Mouse (Mus musculus) heart, embryonic 11.5 days (tissue): ENCODE results near the gene Adm2. TPM values are rescaled to one million over a fixed set of nuclear protein-coding genes. Genes with fewer than 3 reads are reported as not detected.

Experiments
- ATAC-seq: fragments of 200-750 bp; cut with Nextera tagmentation; replicated peaks from 2 replicates; pipeline ENCODE4 v1.8.0; 2017; ENCODE audit warnings: moderate library complexity; ENCODE audit not compliant: insufficient number of reproducible peaks, low FRiP score, low TSS enrichment
- H3K27ac ChIP-seq: fragments of 300-500 bp; sonication (generic); 2 replicates; pipeline ENCODE4 v1.5.1; 2014; ENCODE audit warnings: mild to moderate bottlenecking, low read depth, low read length
- H3K27me3 ChIP-seq: fragments of 300-500 bp; sonication (generic); 2 replicates; pipeline ENCODE4 v1.6.1; 2014; ENCODE audit warnings: mild to moderate bottlenecking, low read length, mixed read lengths; ENCODE audit not compliant: control insufficient read depth, insufficient read depth
- H3K36me3 ChIP-seq: fragments of 300-500 bp; sonication (generic); 2 replicates; pipeline ENCODE4 v1.6.1; 2014; ENCODE audit warnings: mild to moderate bottlenecking, low read length, moderate library complexity, mixed read lengths; ENCODE audit not compliant: control insufficient read depth, insufficient read depth
- H3K4me1 ChIP-seq: fragments of 300-500 bp; sonication (generic); 2 replicates; pipeline ENCODE4 v1.6.1; 2014; ENCODE audit warnings: low read length; ENCODE audit not compliant: control insufficient read depth, insufficient read depth
- H3K4me2 ChIP-seq: fragments of 300-500 bp; sonication (generic); 2 replicates; pipeline ENCODE4 v1.6.1; 2014; ENCODE audit warnings: mild to moderate bottlenecking, moderate library complexity
- H3K4me3 ChIP-seq: fragments of 300-500 bp; sonication (generic); 2 replicates; pipeline ENCODE4 v1.5.1; 2014; ENCODE audit warnings: low read depth, low read length
- H3K9ac ChIP-seq: fragments of 300-500 bp; sonication (generic); 2 replicates; pipeline ENCODE4 v1.6.1; 2014; ENCODE audit warnings: mild to moderate bottlenecking, low read depth, low read length, moderate library complexity
- H3K9me3 ChIP-seq: fragments of 300-500 bp; sonication (generic); replicated peaks from 2 replicates; pipeline ENCODE4 v1.6.1; 2016; ENCODE audit warnings: low read length; ENCODE audit not compliant: control insufficient read depth
- WGBS: fragments of 180-500 bp; shearing (Covaris S2); extraction: QIAGEN DNeasy Blood & Tissue Kit; methylation state at CpG from one replicate; pipeline ENCODE4 v1.1.7; 2014; ENCODE audit not compliant: insufficient replicate concordance; 5-methylcytosine and 5-hydroxymethylcytosine counted together
- polyA plus RNA-seq: library from polyadenylated mRNA; unstranded; fragments of >200 nt; fragmentation: Nextera tagmentation; extraction: Ambion mirVana; gene quantifications from 2 replicates; pipeline ENCODE4 v1.2.1, GENCODE M21; 2014

Adm2 gene
- polyA plus RNA-seq, 1 experiment from 2014 or later = 1.0 TPM

DNA sequence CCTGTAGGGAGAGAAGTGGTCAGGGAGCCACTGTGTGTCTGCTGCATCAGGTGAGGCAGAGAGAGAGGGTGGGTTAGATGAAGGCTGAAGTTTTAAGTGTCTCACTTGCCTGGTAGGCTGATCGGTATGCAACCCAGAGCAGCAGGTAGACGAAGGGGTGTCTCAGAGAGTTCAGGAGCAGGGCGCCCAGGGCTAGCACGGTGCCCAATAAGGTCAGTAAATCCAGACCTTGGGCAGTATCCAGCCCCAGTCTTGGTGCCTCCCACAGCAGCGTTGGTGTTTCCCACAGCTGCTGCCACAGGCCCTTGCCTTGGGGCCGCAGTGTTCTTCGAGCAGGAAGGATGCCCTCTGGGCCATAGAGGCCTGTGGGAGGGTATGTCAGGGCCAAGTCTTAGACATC, 31.9 kb downstream of the Adm2 start:
- H3K9ac ChIP-seq = peak overlapping the region; percentile 92
- H3K9me3 ChIP-seq = no peaks in the 10 kb centered on the region
- ATAC-seq = no peak
- no peaks in the 10 kb centered on the region for H3K27me3 ChIP-seq
- WGBS = 86% methylated on average over 7 of the region's 7 CpGs
- H3K27ac ChIP-seq = no peak overlapping the region
- peak overlapping the region; percentile 88 for H3K4me2 ChIP-seq
- H3K4me1 ChIP-seq = peaks cover 19% of the 10 kb centered on the region
- H3K4me3 ChIP-seq = peak overlapping the region; percentile 85
- H3K36me3 ChIP-seq = peaks cover 21% of the 10 kb centered on the region

DNA sequence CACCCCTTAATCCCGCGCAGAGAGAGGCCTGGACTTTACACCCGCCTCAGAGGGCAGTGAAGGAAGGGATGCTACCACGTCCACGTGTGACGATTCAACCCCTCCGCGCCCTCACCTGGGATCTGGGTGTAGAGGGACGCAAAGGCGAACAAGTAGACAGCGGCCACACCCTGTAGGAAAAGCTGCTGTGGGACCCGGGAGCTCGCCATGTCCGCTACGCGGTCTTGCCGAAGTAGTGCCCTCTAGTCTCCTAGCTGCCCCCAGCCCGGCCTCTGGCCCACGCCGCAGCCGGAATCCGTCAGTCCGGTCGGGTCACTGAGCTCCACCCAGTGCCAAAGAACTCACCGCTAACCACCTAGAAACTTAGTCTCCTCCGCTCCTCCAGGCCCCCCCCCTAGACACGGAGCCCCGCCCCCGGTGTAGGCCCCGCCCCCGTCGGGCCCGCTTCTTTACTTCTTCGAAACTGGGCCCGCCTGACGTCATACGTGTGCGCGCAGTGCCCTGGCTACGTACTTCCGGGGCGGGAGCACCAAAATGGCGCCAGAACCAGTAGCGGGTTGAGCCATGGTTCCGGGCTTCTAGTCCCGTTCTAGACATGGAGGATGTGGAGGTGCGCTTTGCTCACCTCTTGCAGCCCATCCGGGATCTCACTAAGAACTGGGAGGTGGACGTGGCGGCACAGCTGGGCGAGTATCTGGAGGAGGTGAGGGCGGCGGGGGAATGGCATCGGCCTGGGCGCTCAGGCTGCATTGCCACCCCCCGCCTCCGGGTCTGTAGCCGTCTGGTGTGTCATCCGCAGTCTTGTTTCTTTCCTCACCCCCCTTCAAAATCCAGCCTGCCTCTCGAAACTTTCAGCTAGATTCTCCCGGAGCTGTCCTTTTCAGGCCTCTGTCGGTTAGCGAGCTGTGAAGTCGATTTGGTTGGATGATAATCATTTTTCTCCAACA, 33.0 kb downstream of the Adm2 start, which contains the start of the genes Lmf2 and Ncaph2:
Lmf2 (minus strand) TSS at position 419 of the 947 bp plus-strand sequence.
Ncaph2 (plus strand) TSS at position 479 of the 947 bp plus-strand sequence.
- peak within 1 kb of the TSS; percentile 90 for H3K27ac ChIP-seq
- ATAC-seq = peak; percentile 89
- no peaks in the 10 kb centered on the region for H3K9me3 ChIP-seq
- H3K9ac ChIP-seq = peak within 1 kb of the TSS; percentile 92
- peaks cover 19% of the 10 kb centered on the region for H3K4me1 ChIP-seq
- H3K36me3 ChIP-seq = peaks cover 24% of the 10 kb centered on the region
- peak within 1 kb of the TSS; percentile 88 for H3K4me2 ChIP-seq
- no peaks in the 10 kb centered on the region for H3K27me3 ChIP-seq
- WGBS = under 1% methylated on average over 58 of the region's 64 CpGs
- H3K4me3 ChIP-seq = peak within 1 kb of the TSS; percentile 85

DNA sequence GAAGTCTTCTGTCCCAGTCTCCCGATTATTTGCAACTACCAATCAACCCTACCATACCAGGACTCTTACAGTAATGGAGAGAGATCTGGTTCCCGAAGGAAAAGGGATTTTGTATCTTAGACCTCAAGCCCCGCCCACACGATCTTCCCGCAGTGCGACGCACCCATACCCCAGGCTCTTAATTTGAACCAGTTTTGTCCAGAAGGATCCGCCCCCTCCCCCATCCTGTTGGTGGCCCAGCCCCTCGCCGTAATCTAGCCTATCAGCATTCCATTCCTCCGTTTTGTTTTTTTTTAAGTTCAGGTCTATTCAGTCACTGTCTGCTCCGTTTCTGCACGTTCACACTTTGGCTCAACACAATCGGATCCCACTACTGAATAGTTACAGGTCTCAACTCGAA, 33.9 kb downstream of the Adm2 start:
- peak overlapping the region; percentile 92 for H3K9ac ChIP-seq
- peak overlapping the region; percentile 85 for H3K4me3 ChIP-seq
- peak; percentile 71 for ATAC-seq
- peaks cover 26% of the 10 kb centered on the region for H3K36me3 ChIP-seq
- peak overlapping the region; percentile 88 for H3K4me2 ChIP-seq
- H3K27ac ChIP-seq = peak overlapping the region; percentile 90
- no peaks in the 10 kb centered on the region for H3K9me3 ChIP-seq
- WGBS = under 1% methylated on average over 15 of the region's 15 CpGs
- H3K27me3 ChIP-seq = no peaks in the 10 kb centered on the region
- peaks cover 19% of the 10 kb centered on the region for H3K4me1 ChIP-seq

DNA sequence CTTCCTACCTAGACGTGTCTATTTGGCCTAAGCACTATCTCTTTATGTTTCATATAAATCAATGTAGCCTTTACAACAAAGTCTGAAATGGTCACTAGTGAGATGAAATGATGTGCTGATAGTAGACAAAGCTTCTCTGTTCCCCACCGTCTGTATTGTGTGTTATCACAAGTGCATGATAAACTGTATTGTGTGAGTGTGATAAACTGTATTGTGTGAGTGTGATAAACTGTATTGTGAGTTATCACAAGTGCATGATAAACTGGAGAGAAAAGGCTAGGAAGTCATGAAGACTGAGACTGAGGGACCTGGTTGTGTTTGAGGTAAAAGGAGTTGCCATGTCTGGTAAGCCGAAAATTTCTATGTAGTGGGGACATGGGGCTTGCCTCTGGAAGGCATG, 36.3 kb downstream of the Adm2 start:
- Histone ChIP-seq H3K27me3 (no peaks in the 10 kb centered on the region), H3K4me1 (peaks cover 19% of the 10 kb centered on the region), H3K36me3 (peaks cover 20% of the 10 kb centered on the region), H3K4me2 (no peak overlapping the region), H3K4me3 (no peak overlapping the region), H3K9me3 (no peaks in the 10 kb centered on the region), H3K27ac (no peak overlapping the region), H3K9ac (no peak overlapping the region)
- ATAC-seq = no peak
- WGBS = 58% methylated on average over 3 of the region's 3 CpGs

DNA sequence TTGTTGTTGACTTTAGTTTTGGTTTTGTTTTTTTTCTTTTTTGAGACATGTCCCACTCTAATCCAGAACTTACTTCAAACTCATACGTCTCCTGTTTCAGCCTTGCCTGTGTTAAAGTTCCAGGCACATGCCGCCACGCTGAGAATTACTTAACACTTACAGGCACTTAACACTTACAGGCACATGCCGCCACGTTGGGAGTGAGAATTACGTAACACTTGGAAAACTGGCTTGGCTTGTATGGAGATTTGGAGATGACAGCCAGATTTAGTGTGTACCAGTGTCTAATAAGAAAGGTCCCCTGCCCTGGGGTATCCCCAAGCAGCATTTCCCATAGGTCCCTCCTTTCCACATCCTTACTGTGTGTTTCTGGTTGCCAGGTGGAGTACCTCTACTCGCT, 40.5 kb downstream of the Adm2 start:
- 94% methylated on average over 7 of the region's 7 CpGs for whole genome bisulfite sequencing
- Histone ChIP-seq H3K9me3 (no peaks in the 10 kb centered on the region), H3K27me3 (no peaks in the 10 kb centered on the region), H3K4me1 (peaks cover 5% of the 10 kb centered on the region), H3K4me2 (no peak overlapping the region), H3K9ac (no peak overlapping the region), H3K36me3 (peaks cover 48% of the 10 kb centered on the region), H3K27ac (no peak overlapping the region), H3K4me3 (no peak overlapping the region)
- no peak for ATAC-seq

DNA sequence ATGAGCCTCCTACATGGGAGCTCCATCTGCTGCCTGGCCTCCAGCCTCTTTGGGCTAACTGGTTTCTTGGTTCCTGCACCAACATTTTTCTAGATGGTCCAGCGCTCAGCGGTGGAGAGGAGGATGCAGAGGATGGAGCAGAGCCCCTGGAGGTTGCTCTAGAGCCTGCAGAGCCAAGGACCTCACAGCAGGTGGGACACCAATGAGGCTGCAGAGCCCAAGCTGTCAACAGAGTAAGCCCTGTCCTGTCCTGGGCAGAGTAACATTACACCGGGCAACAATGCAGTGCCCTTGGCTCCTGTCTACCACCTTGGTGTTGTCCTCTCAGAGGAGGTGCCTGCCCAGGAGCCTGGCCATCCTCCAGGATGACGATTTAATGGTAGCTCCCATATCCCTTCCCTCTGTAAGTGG, 42.6 kb downstream of the Adm2 start:
- Histone ChIP-seq H3K36me3 (peaks cover 61% of the 10 kb centered on the region), H3K27ac (no peak overlapping the region), H3K27me3 (no peaks in the 10 kb centered on the region), H3K9me3 (no peaks in the 10 kb centered on the region), H3K4me1 (no peaks in the 10 kb centered on the region), H3K4me2 (no peak overlapping the region), H3K9ac (no peak overlapping the region), H3K4me3 (no peak overlapping the region)
- no peak for ATAC-seq
- 87% methylated on average over 4 of the region's 4 CpGs for WGBS

DNA sequence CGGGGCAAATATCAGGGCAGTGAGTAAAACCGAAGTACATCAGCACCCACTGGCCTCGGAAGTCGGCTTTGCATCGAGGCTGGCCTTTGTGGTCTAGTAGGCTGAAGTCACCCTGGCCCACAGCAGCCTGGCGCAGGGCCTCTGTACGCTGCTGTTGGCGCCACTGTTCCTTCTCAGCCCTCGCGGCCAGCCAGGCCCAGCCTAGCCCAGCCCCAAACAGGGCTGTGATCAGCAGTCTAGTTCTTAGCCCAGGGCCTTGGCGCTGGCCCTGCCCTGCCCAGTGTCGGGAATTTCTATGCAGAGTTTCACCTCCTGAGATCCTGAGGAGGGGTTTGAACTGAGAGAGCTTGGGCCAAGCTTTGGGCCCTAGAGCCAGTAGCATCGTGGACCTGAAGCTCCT, 49.5 kb downstream of the Adm2 start:
- peaks cover 10% of the 10 kb centered on the region; the same call in 1 of the 2 replicates for H3K4me1 ChIP-seq
- peaks cover 42% of the 10 kb centered on the region for H3K36me3 ChIP-seq
- H3K9ac ChIP-seq = no peak overlapping the region
- H3K27me3 ChIP-seq = peaks cover 12% of the 10 kb centered on the region
- 92% methylated on average over 13 of the region's 13 CpGs for WGBS
- no peak overlapping the region for H3K27ac ChIP-seq
- ATAC-seq = no peak
- no peak overlapping the region for H3K4me2 ChIP-seq
- H3K4me3 ChIP-seq = no peak overlapping the region
- H3K9me3 ChIP-seq = no peaks in the 10 kb centered on the region

DNA sequence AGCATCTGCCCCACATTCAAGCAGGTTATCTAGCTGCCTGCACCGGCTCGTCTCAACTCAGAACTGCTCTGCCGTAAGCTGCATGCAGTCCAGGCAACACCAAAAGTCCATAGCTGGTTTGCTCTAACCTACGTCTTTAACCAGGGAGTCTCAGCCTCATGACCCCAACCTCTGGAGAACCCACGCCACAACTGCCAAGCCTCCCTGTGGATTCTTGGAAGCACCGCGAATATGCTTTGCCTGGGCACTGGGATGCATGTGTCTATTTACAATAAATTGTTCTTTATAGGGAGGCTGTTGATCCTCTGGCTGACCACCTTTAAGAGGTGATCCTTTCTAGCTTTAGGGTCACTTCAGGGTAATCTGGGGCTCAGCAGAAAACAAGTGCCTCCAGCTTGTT, 50.0 kb downstream of the Adm2 start:
- Histone ChIP-seq H3K27me3 (peaks cover 16% of the 10 kb centered on the region), H3K4me2 (peak overlapping the region; percentile 82), H3K4me3 (peak overlapping the region; percentile 72), H3K36me3 (peaks cover 40% of the 10 kb centered on the region), H3K4me1 (peaks cover 10% of the 10 kb centered on the region), H3K9me3 (no peaks in the 10 kb centered on the region), H3K9ac (peak overlapping the region; percentile 79; the same call in 1 of the 2 replicates), H3K27ac (peak overlapping the region; percentile 94; the same call in 1 of the 2 replicates)
- ATAC-seq = no peak
- WGBS = 80% methylated on average over 7 of the region's 7 CpGs
